Mouse (Mus musculus) limb, embryonic 14.5 days (tissue): Measurements from ENCODE around the gene Dnase1l3. TPM values are rescaled to one million over a fixed set of nuclear protein-coding genes. Genes with fewer than 3 reads are reported as not detected.
"Not testable (repeated sequence)": the region's sequence is repeated elsewhere in the genome, so short reads cannot be mapped to it uniquely, and the experiment has no call there.

Experiments
- ATAC-seq: fragments of 200-750 bp; cut with Nextera tagmentation; 2 replicates; pipeline ENCODE4 v1.8.0; 2017; ENCODE audit warnings: low read depth, moderate number of reproducible peaks, moderate TSS enrichment; ENCODE audit not compliant: low FRiP score
- DNase-seq: peaks from one replicate; pipeline ENCODE4 v3.0.0-alpha.2; 2015; ENCODE audit warnings: low spot score
- H3K27ac ChIP-seq: fragments of 300-500 bp; sonication (generic); replicated peaks from 2 replicates; pipeline ENCODE4 v1.5.1; 2014; ENCODE audit warnings: low read depth, mild to moderate bottlenecking, low read length, moderate library complexity, mixed read lengths
- H3K27me3 ChIP-seq: fragments of 300-500 bp; sonication (generic); 2 replicates; pipeline ENCODE4 v1.6.1; 2014; ENCODE audit warnings: low read length, mixed read lengths; ENCODE audit not compliant: control insufficient read depth, insufficient read depth
- H3K36me3 ChIP-seq: fragments of 300-500 bp; sonication (generic); 2 replicates; pipeline ENCODE4 v1.6.1; 2014; ENCODE audit warnings: mild to moderate bottlenecking, low read length, moderate library complexity, mixed read lengths; ENCODE audit not compliant: control insufficient read depth, insufficient read depth
- H3K4me1 ChIP-seq: fragments of 300-500 bp; sonication (generic); 2 replicates; pipeline ENCODE4 v1.6.1; 2014; ENCODE audit warnings: antibody characterized with exemption, low read length, mixed read lengths; ENCODE audit not compliant: control insufficient read depth, insufficient read depth
- H3K4me2 ChIP-seq: fragments of 300-500 bp; sonication (generic); replicated peaks from 2 replicates; pipeline ENCODE4 v1.6.1; 2014; ENCODE audit warnings: low read depth, mild to moderate bottlenecking, low read length, moderate library complexity; ENCODE audit not compliant: severe bottlenecking
- H3K4me3 ChIP-seq: fragments of 300-500 bp; sonication (generic); replicated peaks from 2 replicates; pipeline ENCODE4 v1.5.1; 2014; ENCODE audit warnings: low read length
- H3K9ac ChIP-seq: fragments of 300-500 bp; sonication (generic); 2 replicates; pipeline ENCODE4 v1.6.1; 2014; ENCODE audit warnings: mild to moderate bottlenecking, low read depth, low read length, moderate library complexity; ENCODE audit not compliant: severe bottlenecking
- H3K9me3 ChIP-seq: fragments of 300-500 bp; sonication (generic); 2 replicates; pipeline ENCODE4 v1.6.1; 2016; ENCODE audit warnings: low read length; ENCODE audit not compliant: control insufficient read depth
- POLR2A ChIP-seq: fragments of 200-500 bp; IDR thresholded peaks from 2 replicates; pipeline ENCODE4 v1.8.0; 2012; ENCODE audit warnings: inconsistent platforms, mild to moderate bottlenecking, moderate library complexity, borderline replicate concordance; ENCODE audit not compliant: insufficient read depth, insufficient read length; ENCODE audit errors: extremely low read depth
- WGBS: fragments of 180-500 bp; shearing (Covaris S2); extraction: QIAGEN DNeasy Blood & Tissue Kit; methylation state at CpG from one replicate; pipeline ENCODE4 v1.1.7; 2014; 5-methylcytosine and 5-hydroxymethylcytosine counted together
- polyA plus RNA-seq, 2 experiments: library from polyadenylated mRNA; depleted of rRNA in 1 of 2; stranded (reverse) in 1 of 2; unstranded in 1 of 2; fragments of >200 nt; fragmentation: Nextera tagmentation in 1 of 2; extraction: Ambion mirVana in 1 of 2; gene quantifications; 2 replicates each; pipeline versions ENCODE4 v1.2.1 to v1.2.3; 2012 to 2014

Dnase1l3 gene
- polyA plus RNA-seq, 2 experiments = 0.11 to 0.92 TPM

- no peak overlapping the region for H3K4me3 ChIP-seq
- TF ChIP-seq POLR2A = no peak
- no peaks in the 10 kb centered on the region for H3K36me3 ChIP-seq
- H3K4me2 ChIP-seq = no peak overlapping the region
- 84% methylated on average over 6 of the region's 6 CpGs for WGBS
- H3K9me3 ChIP-seq = no peaks in the 10 kb centered on the region
- no peak overlapping the region for H3K27ac ChIP-seq
- H3K4me1 ChIP-seq = peaks cover under 1% of the 10 kb centered on the region; the same call in 1 of the 2 replicates
- no peak overlapping the region for H3K9ac ChIP-seq
- ATAC-seq = no peak
- H3K27me3 ChIP-seq = no peaks in the 10 kb centered on the region
- no peak for DNase-seq
Measured at GRCm38 (mm10) chr14:8015756-8016155, 21.4 kb upstream of the Dnase1l3 start.

- Histone ChIP-seq H3K4me2 (no peak overlapping the region), H3K4me3 (no peak overlapping the region), H3K9me3 (no peaks in the 10 kb centered on the region), H3K9ac (no peak overlapping the region), H3K36me3 (no peaks in the 10 kb centered on the region), H3K4me1 (peaks cover 16% of the 10 kb centered on the region), H3K27ac (no peak overlapping the region), H3K27me3 (0 out of 2 replicates have a peak, but pooled peaks cover 5% of the 10 kb centered on the region)
- DNase-seq = no peak
- WGBS = 78% methylated on average over 6 of the region's 6 CpGs
- no peak for TF ChIP-seq POLR2A
- ATAC-seq = no peak
Measured at GRCm38 (mm10) chr14:8011938-8012337, 17.6 kb upstream of the Dnase1l3 start.

DNA sequence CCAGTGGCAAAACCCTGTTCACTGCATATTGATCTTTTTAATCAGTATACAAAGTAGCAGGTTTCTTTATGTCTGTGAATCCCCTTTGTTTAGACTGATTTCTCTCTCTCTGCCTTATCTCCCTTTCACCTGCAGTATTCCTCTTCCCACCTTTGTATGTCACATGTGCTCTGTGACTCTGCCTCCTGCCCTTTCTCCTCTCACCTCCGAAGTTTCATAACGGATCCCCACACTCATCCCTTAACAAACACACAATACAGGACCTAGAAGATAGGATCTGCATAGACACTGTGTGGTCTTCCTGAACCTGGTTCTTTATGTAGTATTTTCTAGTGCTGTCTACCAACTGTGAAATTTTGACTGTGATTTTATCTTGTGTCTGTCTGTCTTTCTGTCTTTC is 16.9 kb upstream of the Dnase1l3 start:
- H3K27ac ChIP-seq = no peak overlapping the region
- no peak overlapping the region for H3K9ac ChIP-seq
- 83% methylated on average over 2 of the region's 2 CpGs for WGBS
- DNase-seq (no peak), ATAC-seq (no peak)
- H3K9me3 ChIP-seq = no peaks in the 10 kb centered on the region
- H3K36me3 ChIP-seq = no peaks in the 10 kb centered on the region
- H3K4me3 ChIP-seq = no peak overlapping the region
- 0 out of 2 replicates have a peak, but pooled peaks cover 5% of the 10 kb centered on the region for H3K27me3 ChIP-seq
- TF ChIP-seq POLR2A = no peak
- peaks cover 16% of the 10 kb centered on the region for H3K4me1 ChIP-seq
- H3K4me2 ChIP-seq = no peak overlapping the region

DNA sequence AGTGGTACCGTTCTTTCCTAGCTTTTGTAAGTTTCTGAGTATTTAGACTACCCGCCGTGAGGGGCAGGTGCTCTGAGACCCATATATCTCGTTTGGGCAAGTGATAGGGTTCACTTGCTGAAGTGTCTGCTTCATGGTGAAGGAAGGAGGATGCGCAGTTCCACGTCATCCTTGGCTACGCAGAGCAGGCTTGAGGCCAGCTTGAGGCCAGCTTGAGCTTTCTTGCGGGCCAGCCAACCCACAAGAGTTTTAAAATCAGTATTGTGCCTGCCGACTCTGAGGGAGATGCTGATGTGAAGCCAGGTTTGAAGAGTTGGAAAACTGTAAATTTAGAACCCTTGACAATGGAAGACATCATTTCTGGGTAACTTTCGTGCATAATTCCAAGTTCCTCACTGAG is 13.6 kb upstream of the Dnase1l3 start:
- Histone ChIP-seq H3K9me3 (no peaks in the 10 kb centered on the region), H3K4me2 (no peak overlapping the region), H3K4me3 (no peak overlapping the region), H3K4me1 (peaks cover 27% of the 10 kb centered on the region), H3K27me3 (peaks cover 12% of the 10 kb centered on the region; the same call in 1 of the 2 replicates), H3K36me3 (no peaks in the 10 kb centered on the region), H3K27ac (peak overlapping the region; percentile 27; the same call in 1 of the 2 replicates), H3K9ac (no peak overlapping the region)
- TF ChIP-seq POLR2A = no peak
- DNase-seq = no peak
- WGBS = 55% methylated on average over 10 of the region's 10 CpGs
- no peak for ATAC-seq

GRCm38 (mm10) chr14:8007486-8007885 is 13.1 kb upstream of the Dnase1l3 start:
- WGBS = 14% methylated on average over 2 of the region's 2 CpGs
- no peaks in the 10 kb centered on the region for H3K9me3 ChIP-seq
- peak overlapping the region; percentile 27; the same call in 1 of the 2 replicates for H3K27ac ChIP-seq
- no peak overlapping the region for H3K4me3 ChIP-seq
- ATAC-seq = peak; percentile 59
- no peak overlapping the region for H3K9ac ChIP-seq
- H3K4me2 ChIP-seq = no peak overlapping the region
- DNase-seq = peak; percentile 72
- H3K36me3 ChIP-seq = no peaks in the 10 kb centered on the region
- peaks cover 27% of the 10 kb centered on the region for H3K4me1 ChIP-seq
- TF ChIP-seq POLR2A = no peak
- peaks cover 12% of the 10 kb centered on the region; the same call in 1 of the 2 replicates for H3K27me3 ChIP-seq

DNA sequence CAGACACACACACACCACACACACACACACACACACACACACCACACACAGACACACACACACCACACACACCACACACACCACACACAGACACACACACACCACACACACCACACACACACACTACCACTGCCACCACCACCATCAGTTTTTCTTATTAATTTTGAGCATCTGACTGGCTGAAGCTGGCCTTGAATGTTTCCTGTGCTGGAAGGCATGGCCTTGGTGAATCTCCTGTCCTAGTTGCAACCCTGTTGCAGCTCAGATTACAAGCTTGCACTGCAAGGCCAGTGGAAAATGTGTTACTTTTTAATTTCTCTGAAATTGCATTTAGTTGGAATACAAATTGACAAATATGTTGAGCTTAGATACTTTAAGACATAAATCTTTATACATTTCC is 12.7 kb upstream of the Dnase1l3 start:
- TF ChIP-seq POLR2A = no peak
- no peak overlapping the region for H3K4me2 ChIP-seq
- peaks cover 30% of the 10 kb centered on the region for H3K4me1 ChIP-seq
- ATAC-seq (peak; percentile 27; the same call in 1 of the 2 replicates), DNase-seq (no peak)
- no peaks in the 10 kb centered on the region for H3K36me3 ChIP-seq
- H3K9me3 ChIP-seq = no peaks in the 10 kb centered on the region
- H3K27me3 ChIP-seq = peaks cover 16% of the 10 kb centered on the region
- no peak overlapping the region for H3K9ac ChIP-seq
- H3K4me3 ChIP-seq = no peak overlapping the region
- no peak overlapping the region for H3K27ac ChIP-seq

DNA sequence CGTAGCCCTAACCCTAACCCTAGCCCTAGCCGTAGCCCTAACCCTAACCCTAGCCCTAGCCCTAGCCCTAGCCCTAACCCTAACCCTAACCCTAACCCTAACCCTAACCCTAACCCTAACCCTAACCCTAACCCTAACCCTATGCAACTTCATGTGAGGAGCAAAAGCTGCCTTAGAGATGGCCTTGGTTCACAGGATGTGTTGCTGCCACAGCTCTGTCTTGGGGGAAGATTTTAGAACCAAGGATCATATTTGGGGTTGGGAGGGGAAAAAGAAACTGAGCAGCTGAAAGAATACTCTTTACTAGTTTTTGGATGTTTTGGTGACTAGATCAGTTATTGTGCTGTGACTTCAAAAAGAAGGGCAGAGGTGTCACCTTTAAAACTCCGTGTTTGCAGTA is 11.7 kb upstream of the Dnase1l3 start:
- Histone ChIP-seq H3K27me3 (peaks cover 24% of the 10 kb centered on the region), H3K4me1 (peaks cover 30% of the 10 kb centered on the region)
- not testable (repeated sequence) for H3K4me2 ChIP-seq, H3K36me3 ChIP-seq, H3K27ac ChIP-seq, H3K9me3 ChIP-seq, H3K9ac ChIP-seq, H3K4me3 ChIP-seq, DNase-seq, ATAC-seq
- 52% methylated on average over 3 of the region's 3 CpGs for WGBS
